Mouse (Mus musculus) midbrain, postnatal 0 days (tissue): Measurements from ENCODE around the gene Gdf11. TPM values are rescaled to one million over a fixed set of nuclear protein-coding genes. Genes with fewer than 3 reads are reported as not detected.

Experiments used
- ATAC-seq: fragments of 200-750 bp; cut with Nextera tagmentation; 2 replicates; pipeline ENCODE4 v1.8.0; 2017; ENCODE audit warnings: moderate number of reproducible peaks, mild to moderate bottlenecking, moderate TSS enrichment, moderate library complexity; ENCODE audit not compliant: low FRiP score
- DNase-seq: peaks from one replicate; pipeline ENCODE4 v3.0.0-alpha.2; 2015; ENCODE audit warnings: low spot score
- H3K27ac ChIP-seq: fragments of 300-500 bp; sonication (generic); 2 replicates; pipeline ENCODE4 v1.5.1; 2014; ENCODE audit warnings: low read depth, mild to moderate bottlenecking, low read length, mixed read lengths
- H3K27me3 ChIP-seq: fragments of 300-500 bp; sonication (generic); 2 replicates; pipeline ENCODE4 v1.6.1; 2014; ENCODE audit warnings: low read length, control low read depth, mixed read lengths; ENCODE audit not compliant: insufficient read depth
- H3K36me3 ChIP-seq: fragments of 300-500 bp; sonication (generic); 2 replicates; pipeline ENCODE4 v1.6.1; 2014; ENCODE audit warnings: low read length, control low read depth, mixed read lengths; ENCODE audit not compliant: insufficient read depth
- H3K4me1 ChIP-seq: fragments of 300-500 bp; sonication (generic); 2 replicates; pipeline ENCODE4 v1.6.1; 2014; ENCODE audit warnings: mild to moderate bottlenecking, control low read depth, antibody characterized with exemption, low read length, mixed read lengths; ENCODE audit not compliant: insufficient read depth
- H3K4me2 ChIP-seq: fragments of 300-500 bp; sonication (generic); 2 replicates; pipeline ENCODE4 v1.6.1; 2014; ENCODE audit warnings: low read depth, mild to moderate bottlenecking, low read length, mixed read lengths; ENCODE audit not compliant: poor library complexity, severe bottlenecking
- H3K4me3 ChIP-seq: fragments of 300-500 bp; sonication (generic); 2 replicates; pipeline ENCODE4 v1.5.1; 2014; ENCODE audit warnings: low read depth, mild to moderate bottlenecking, low read length, moderate library complexity
- H3K9ac ChIP-seq: fragments of 300-500 bp; sonication (generic); replicated peaks from 2 replicates; pipeline ENCODE4 v1.6.1; 2014; ENCODE audit warnings: mild to moderate bottlenecking, low read length, moderate library complexity, mixed read lengths; ENCODE audit not compliant: poor library complexity, severe bottlenecking
- H3K9me3 ChIP-seq: fragments of 300-500 bp; sonication (generic); 2 replicates; pipeline ENCODE4 v1.6.1; 2016; ENCODE audit warnings: low read length, control low read depth
- CTCF ChIP-seq: IDR thresholded peaks from 2 replicates; pipeline ENCODE4 v1.5.1; 2016; ENCODE audit warnings: antibody characterized with exemption, mild to moderate bottlenecking
- WGBS: fragments of 180-500 bp; shearing (Covaris S2); extraction: QIAGEN DNeasy Blood & Tissue Kit; methylation state at CpG from one replicate; pipeline ENCODE4 v1.1.7; 2014; 5-methylcytosine and 5-hydroxymethylcytosine counted together
- polyA plus RNA-seq: library from polyadenylated mRNA; unstranded; fragments of >200 nt; fragmentation: Nextera tagmentation; extraction: Ambion mirVana; gene quantifications from 2 replicates; pipeline ENCODE4 v1.2.1, GENCODE M21; 2015
- total RNA-seq: library from RNA; depleted of rRNA; stranded (reverse); fragments of >200 nt; gene quantifications from 2 replicates; pipeline ENCODE4 v1.2.3, GENCODE M21; 2014

Gene Gdf11
- total and polyA plus RNA-seq, 2 experiments from 2014 or later: 7.5 to 22.4 TPM

DNA sequence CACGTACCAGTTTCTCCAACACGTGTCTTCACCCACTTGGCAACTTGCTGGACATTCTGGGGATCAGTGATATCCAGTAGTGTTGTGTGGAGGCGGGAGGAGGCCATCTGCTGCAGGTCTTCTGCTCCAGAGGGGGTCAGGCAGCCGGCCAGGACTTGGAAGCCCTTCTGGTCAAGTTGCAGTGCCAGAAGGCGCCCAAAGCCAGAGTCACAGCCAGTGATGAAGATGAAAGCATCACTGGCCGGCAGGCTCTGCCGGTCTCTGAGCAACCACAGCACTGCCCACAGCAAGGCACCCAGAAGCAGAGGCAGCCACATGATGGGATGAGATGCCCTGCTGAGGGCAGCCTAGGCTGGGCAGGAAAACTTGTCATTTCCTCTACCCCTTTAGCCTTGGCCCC, 26.7 kb upstream of the Gdf11 start:
- WGBS: 67% methylated on average over 7 of the region's 7 CpGs
- no peak for TF ChIP-seq CTCF
- no peak overlapping the region for H3K9ac ChIP-seq
- H3K36me3 ChIP-seq: no peaks in the 10 kb centered on the region; the same call in 1 of the 2 replicates
- peak; percentile 76 for DNase-seq
- no peak overlapping the region for H3K27ac ChIP-seq
- H3K4me2 ChIP-seq: no peak overlapping the region
- peaks cover 9% of the 10 kb centered on the region; the same call in 1 of the 2 replicates for H3K4me1 ChIP-seq
- H3K27me3 ChIP-seq: no peaks in the 10 kb centered on the region
- H3K4me3 ChIP-seq: no peak overlapping the region
- no peaks in the 10 kb centered on the region for H3K9me3 ChIP-seq
- ATAC-seq: no peak

GRCm38 (mm10) chr10:128917400-128917799, 25.9 kb upstream of the Gdf11 start:
- H3K27me3 ChIP-seq: no peaks in the 10 kb centered on the region
- H3K4me1 ChIP-seq: peaks cover 7% of the 10 kb centered on the region; the same call in 1 of the 2 replicates
- H3K36me3 ChIP-seq: no peaks in the 10 kb centered on the region; the same call in 1 of the 2 replicates
- WGBS: 88% methylated on average over 6 of the region's 6 CpGs
- ATAC-seq: no peak
- H3K4me3 ChIP-seq: no peak overlapping the region
- no peak for DNase-seq
- H3K27ac ChIP-seq: no peak overlapping the region
- H3K9ac ChIP-seq: no peak overlapping the region
- TF ChIP-seq CTCF: no peak
- no peak overlapping the region for H3K4me2 ChIP-seq
- H3K9me3 ChIP-seq: no peaks in the 10 kb centered on the region

DNA sequence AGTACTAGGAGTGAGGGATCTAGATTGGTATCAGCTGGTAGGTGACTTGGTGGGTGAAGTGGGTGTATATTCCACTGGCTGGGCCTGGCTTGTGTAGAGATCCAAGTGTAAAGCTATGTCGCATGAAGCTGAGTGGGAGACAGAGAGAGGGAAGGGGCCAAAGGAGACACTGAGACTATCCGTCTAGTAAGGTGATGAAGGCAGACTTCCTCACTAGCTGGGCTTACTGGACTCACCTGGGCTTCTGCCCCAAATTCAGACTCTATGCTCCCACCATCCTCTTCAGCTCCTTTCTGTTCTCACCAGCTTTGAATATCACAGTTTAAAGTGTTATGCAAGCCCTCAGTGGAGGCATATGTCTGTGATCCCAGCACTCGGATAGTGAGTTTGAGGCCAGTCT, 25.1 kb upstream of the Gdf11 start:
- H3K27me3 ChIP-seq: no peaks in the 10 kb centered on the region
- H3K4me1 ChIP-seq: no peaks in the 10 kb centered on the region
- no peak for ATAC-seq
- no peak overlapping the region for H3K4me2 ChIP-seq
- 97% methylated on average over 3 of the region's 3 CpGs for WGBS
- H3K36me3 ChIP-seq: no peaks in the 10 kb centered on the region; the same call in 1 of the 2 replicates
- no peak for TF ChIP-seq CTCF
- no peak overlapping the region for H3K27ac ChIP-seq
- H3K9me3 ChIP-seq: no peaks in the 10 kb centered on the region
- DNase-seq: no peak
- H3K9ac ChIP-seq: no peak overlapping the region
- H3K4me3 ChIP-seq: no peak overlapping the region

DNA sequence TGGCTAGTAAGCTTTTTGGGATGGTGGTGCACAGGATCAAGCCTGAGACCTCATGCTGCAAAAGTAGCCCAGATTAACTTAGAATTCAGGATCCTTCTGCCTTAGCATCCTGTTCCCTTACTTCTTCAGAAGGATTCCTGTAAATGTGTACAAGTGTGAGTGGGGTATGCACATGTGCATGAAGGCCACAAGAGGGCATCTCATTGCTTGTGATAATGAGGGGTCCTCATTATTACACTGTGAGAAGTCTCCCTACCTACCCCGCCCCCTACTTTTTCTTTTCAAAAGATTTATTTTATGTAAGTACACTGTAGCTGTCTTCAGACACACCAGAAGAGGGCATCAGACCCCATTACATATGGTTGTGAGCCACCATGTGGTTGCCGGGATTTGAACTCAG, 24.0 kb upstream of the Gdf11 start:
- peaks cover 2% of the 10 kb centered on the region; the same call in 1 of the 2 replicates for H3K4me1 ChIP-seq
- DNase-seq (no peak), ATAC-seq (no peak)
- H3K27ac ChIP-seq: no peak overlapping the region
- H3K36me3 ChIP-seq: no peaks in the 10 kb centered on the region; the same call in 1 of the 2 replicates
- H3K9me3 ChIP-seq: no peaks in the 10 kb centered on the region
- H3K4me3 ChIP-seq: no peak overlapping the region
- no peak overlapping the region for H3K4me2 ChIP-seq
- 92% methylated on average over 2 of the region's 2 CpGs for WGBS
- H3K27me3 ChIP-seq: no peaks in the 10 kb centered on the region
- H3K9ac ChIP-seq: no peak overlapping the region
- peak; percentile 56 for TF ChIP-seq CTCF

- 85% methylated on average over 12 of the region's 12 CpGs for WGBS
- peaks cover 5% of the 10 kb centered on the region; the same call in 1 of the 2 replicates for H3K4me1 ChIP-seq
- no peaks in the 10 kb centered on the region; the same call in 1 of the 2 replicates for H3K36me3 ChIP-seq
- no peak overlapping the region for H3K4me2 ChIP-seq
- no peak for ATAC-seq
- H3K9ac ChIP-seq: no peak overlapping the region
- H3K27ac ChIP-seq: no peak overlapping the region
- no peak overlapping the region for H3K4me3 ChIP-seq
- no peaks in the 10 kb centered on the region for H3K27me3 ChIP-seq
- no peaks in the 10 kb centered on the region for H3K9me3 ChIP-seq
- DNase-seq: no peak
- no peak for TF ChIP-seq CTCF
Measured at GRCm38 (mm10) chr10:128913696-128914095, 22.2 kb upstream of the Gdf11 start.

GRCm38 (mm10) chr10:128913219-128913618, 21.7 kb upstream of the Gdf11 start:
- ATAC-seq (peak; percentile 35), DNase-seq (peak; percentile 95)
- Histone ChIP-seq H3K4me3 (no peak overlapping the region), H3K27ac (no peak overlapping the region), H3K4me2 (no peak overlapping the region), H3K4me1 (peaks cover 5% of the 10 kb centered on the region; the same call in 1 of the 2 replicates), H3K9me3 (no peaks in the 10 kb centered on the region), H3K27me3 (no peaks in the 10 kb centered on the region), H3K36me3 (no peaks in the 10 kb centered on the region; the same call in 1 of the 2 replicates), H3K9ac (no peak overlapping the region)
- TF ChIP-seq CTCF: peak; percentile 99
- 9% methylated on average over 5 of the region's 5 CpGs for WGBS
